Mouse (Mus musculus) midbrain, embryonic 12.5 days (tissue): ENCODE results near the gene 4933436I01Rik. TPM values are rescaled to one million over a fixed set of nuclear protein-coding genes. Genes with fewer than 3 reads are reported as not detected.

Experiments
- ATAC-seq: fragments of 200-750 bp; cut with Nextera tagmentation; 2 replicates; pipeline ENCODE4 v1.8.0; 2017; ENCODE audit warnings: low read depth, moderate TSS enrichment, moderate library complexity; ENCODE audit not compliant: low FRiP score
- H3K27ac ChIP-seq: fragments of 300-500 bp; sonication (generic); replicated peaks from 2 replicates; pipeline ENCODE4 v1.5.1; 2016; ENCODE audit warnings: mild to moderate bottlenecking
- H3K27me3 ChIP-seq: fragments of 300-500 bp; sonication (generic); 2 replicates; pipeline ENCODE4 v1.6.1; 2016; ENCODE audit warnings: mild to moderate bottlenecking
- H3K36me3 ChIP-seq: fragments of 300-500 bp; sonication (generic); 2 replicates; pipeline ENCODE4 v1.6.1; 2016
- H3K4me1 ChIP-seq: fragments of 300-500 bp; sonication (generic); 2 replicates; pipeline ENCODE4 v1.6.1; 2016
- H3K4me2 ChIP-seq: fragments of 300-500 bp; sonication (generic); replicated peaks from 2 replicates; pipeline ENCODE4 v1.6.1; 2016; ENCODE audit warnings: mild to moderate bottlenecking, moderate library complexity
- H3K4me3 ChIP-seq: fragments of 300-500 bp; sonication (generic); 2 replicates; pipeline ENCODE4 v1.5.1; 2016; ENCODE audit warnings: mild to moderate bottlenecking
- H3K9ac ChIP-seq: fragments of 300-500 bp; sonication (generic); replicated peaks from 2 replicates; pipeline ENCODE4 v1.6.1; 2016; ENCODE audit warnings: mild to moderate bottlenecking, moderate library complexity
- H3K9me3 ChIP-seq: fragments of 300-500 bp; sonication (generic); 2 replicates; pipeline ENCODE4 v1.6.1; 2016; ENCODE audit warnings: mild to moderate bottlenecking
- WGBS: fragments of 180-500 bp; shearing (Covaris S2); methylation state at CpG from one replicate; pipeline ENCODE4 v1.1.7; 2016; 5-methylcytosine and 5-hydroxymethylcytosine counted together
- polyA plus RNA-seq: library from polyadenylated mRNA; unstranded; fragments of >200 nt; fragmentation: Nextera tagmentation; extraction: Ambion mirVana; gene quantifications from 2 replicates; pipeline ENCODE4 v1.2.1, GENCODE M21; 2016

4933436I01Rik gene
- not detected in 2 replicates for polyA plus RNA-seq

- Histone ChIP-seq H3K36me3 (no peaks in the 10 kb centered on the region), H3K27me3 (no peaks in the 10 kb centered on the region), H3K27ac (no peak within 1 kb of the TSS), H3K4me3 (no peak within 1 kb of the TSS), H3K4me2 (no peak within 1 kb of the TSS), H3K9ac (no peak within 1 kb of the TSS), H3K4me1 (no peaks in the 10 kb centered on the region), H3K9me3 (no peaks in the 10 kb centered on the region)
- ATAC-seq = no peak
- 88% methylated on average over 1 of the region's 1 CpGs for WGBS
These were observed at the start of gene 4933436I01Rik for GRCm38 (mm10) chrX:67921350-67921749. 4933436I01Rik (minus strand) TSS chrX:67921450.

GRCm38 (mm10) chrX:67924769-67925470 lies 3.7 kb upstream of the 4933436I01Rik start:
- H3K9me3 ChIP-seq = no peaks in the 10 kb centered on the region
- no peak overlapping the region for H3K4me3 ChIP-seq
- no peak for ATAC-seq
- no peaks in the 10 kb centered on the region for H3K36me3 ChIP-seq
- no peak overlapping the region for H3K4me2 ChIP-seq
- WGBS = 53% methylated on average over 1 of the region's 1 CpGs
- H3K27me3 ChIP-seq = no peaks in the 10 kb centered on the region
- no peak overlapping the region for H3K27ac ChIP-seq
- H3K4me1 ChIP-seq = no peaks in the 10 kb centered on the region
- no peak overlapping the region for H3K9ac ChIP-seq

DNA sequence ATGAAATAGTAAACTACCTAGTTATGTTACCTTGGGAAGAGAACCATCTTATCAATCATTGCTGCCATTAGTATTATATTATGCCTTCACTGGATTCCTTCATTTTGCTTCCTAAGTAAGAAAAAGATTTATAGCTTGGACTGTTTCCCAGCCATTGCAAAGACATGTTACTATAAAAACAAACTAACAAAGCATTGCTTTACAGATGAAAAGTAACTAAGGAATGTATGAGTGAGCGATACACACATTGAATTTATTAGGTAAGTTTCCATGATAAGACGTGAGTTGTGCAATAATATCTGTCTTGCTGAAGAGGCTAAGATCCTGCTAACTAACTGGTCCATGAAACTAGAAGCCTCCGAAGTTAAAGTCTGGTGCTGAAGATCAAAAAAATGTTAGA lies 37.8 kb downstream of the 4933436I01Rik start:
- Histone ChIP-seq H3K4me1 (no peaks in the 10 kb centered on the region), H3K4me2 (no peak overlapping the region), H3K4me3 (no peak overlapping the region), H3K27me3 (no peaks in the 10 kb centered on the region), H3K9me3 (no peaks in the 10 kb centered on the region), H3K27ac (no peak overlapping the region), H3K9ac (no peak overlapping the region), H3K36me3 (no peaks in the 10 kb centered on the region)
- no peak for ATAC-seq
- WGBS = 88% methylated on average over 3 of the region's 3 CpGs

Other genes with a start within 250 kb of the 4933436I01Rik start
- not detected in 2 replicates for gene Gm1140, start 227.9 kb downstream of the 4933436I01Rik start, polyA plus RNA-seq
- gene Gm14692, start 225.8 kb downstream of the 4933436I01Rik start, polyA plus RNA-seq = not detected in 2 replicates